Mouse (Mus musculus) G1E-ER4 (cell line): ENCODE data around the gene Gm9999. TPM values are rescaled to one million over a fixed set of nuclear protein-coding genes. Genes with fewer than 3 reads are reported as not detected.

Source experiments
- GATA1 ChIP-seq: IDR thresholded peaks from one replicate; pipeline ENCODE4 v1.8.0; 2012; ENCODE audit warnings: low read length, inconsistent platforms
- polyA plus RNA-seq: library from polyadenylated mRNA; stranded (reverse); fragments of >175 nt; gene quantifications from 2 replicates; pipeline ENCODE4 v1.2.3, GENCODE M21; 2012

The Gm9999 gene
- polyA plus RNA-seq, 1 experiment = not detected

GRCm38 (mm10) chr7:47015390-47016065, 32.1 kb downstream of the Gm9999 start:
- no peak for TF ChIP-seq GATA1

GRCm38 (mm10) chr7:47016602-47017001, 33.2 kb downstream of the Gm9999 start:
- no peak for TF ChIP-seq GATA1

- TF ChIP-seq GATA1 = no peak
These were observed 33.8 kb downstream of the Gm9999 start for GRCm38 (mm10) chr7:47017146-47017545.

- no peak for TF ChIP-seq GATA1
These were observed 36.3 kb downstream of the Gm9999 start for GRCm38 (mm10) chr7:47019641-47020040.

GRCm38 (mm10) chr7:47020956-47021355, 37.6 kb downstream of the Gm9999 start:
- TF ChIP-seq GATA1 = no peak

GRCm38 (mm10) chr7:47022482-47022881, 39.1 kb downstream of the Gm9999 start:
- TF ChIP-seq GATA1 = no peak

- no peak for TF ChIP-seq GATA1
These were observed 40.1 kb downstream of the Gm9999 start for GRCm38 (mm10) chr7:47023530-47023929.

GRCm38 (mm10) chr7:47024454-47024853, 41.1 kb downstream of the Gm9999 start:
- no peak for TF ChIP-seq GATA1

GRCm38 (mm10) chr7:47025429-47025828, 42.0 kb downstream of the Gm9999 start:
- no peak for TF ChIP-seq GATA1

- TF ChIP-seq GATA1 = no peak
These were observed 44.1 kb downstream of the Gm9999 start for GRCm38 (mm10) chr7:47027520-47027919.

GRCm38 (mm10) chr7:47030517-47031193, 47.3 kb downstream of the Gm9999 start:
- no peak for TF ChIP-seq GATA1

- no peak for TF ChIP-seq GATA1
These were observed 48.0 kb downstream of the Gm9999 start for GRCm38 (mm10) chr7:47031371-47031770.

GRCm38 (mm10) chr7:47034785-47035384, 51.5 kb downstream of the Gm9999 start:
- TF ChIP-seq GATA1 = no peak

GRCm38 (mm10) chr7:47035426-47035825, 52.0 kb downstream of the Gm9999 start:
- no peak for TF ChIP-seq GATA1

Other genes with a start within 250 kb of the Gm9999 start
- not detected in 2 replicates for gene Saa1, start 240.6 kb upstream of the Gm9999 start, polyA plus RNA-seq
- gene Saa2, start 231.8 kb upstream of the Gm9999 start, polyA plus RNA-seq = not detected in 2 replicates
- 3.4 and 4.2 TPM in 2 replicates for gene Hps5, start 187.5 kb upstream of the Gm9999 start, polyA plus RNA-seq
- 111 and 170 TPM in 2 replicates for gene Gtf2h1, start 187.5 kb upstream of the Gm9999 start, polyA plus RNA-seq
- 2,468 and 3,111 TPM in 2 replicates for gene Ldha, start 142.1 kb upstream of the Gm9999 start, polyA plus RNA-seq
- gene Ldhc, start 122.4 kb upstream of the Gm9999 start, polyA plus RNA-seq = not detected in 2 replicates
- gene Tsg101, start 63.6 kb upstream of the Gm9999 start, polyA plus RNA-seq = 70.2 and 113 TPM in 2 replicates
- gene Uevld, start 25.1 kb upstream of the Gm9999 start, polyA plus RNA-seq = 0.25 and 0.26 TPM in 2 replicates
- gene Spty2d1, start 24.8 kb downstream of the Gm9999 start, polyA plus RNA-seq = 11.8 and 14.1 TPM in 2 replicates
- gene Tmem86a, start 67.0 kb downstream of the Gm9999 start, polyA plus RNA-seq = not detected in 2 replicates
- gene Ptpn5, start 150.1 kb downstream of the Gm9999 start, polyA plus RNA-seq = not detected in 2 replicates
- not detected in 2 replicates for gene Mrgpra6, start 221.3 kb downstream of the Gm9999 start, polyA plus RNA-seq